Mouse (Mus musculus): ENCODE results near the gene Cntnap5a.
"Not testable (repeated sequence)": the region's sequence is repeated elsewhere in the genome, so short reads cannot be mapped to it uniquely, and the experiment has no call there.

DNA sequence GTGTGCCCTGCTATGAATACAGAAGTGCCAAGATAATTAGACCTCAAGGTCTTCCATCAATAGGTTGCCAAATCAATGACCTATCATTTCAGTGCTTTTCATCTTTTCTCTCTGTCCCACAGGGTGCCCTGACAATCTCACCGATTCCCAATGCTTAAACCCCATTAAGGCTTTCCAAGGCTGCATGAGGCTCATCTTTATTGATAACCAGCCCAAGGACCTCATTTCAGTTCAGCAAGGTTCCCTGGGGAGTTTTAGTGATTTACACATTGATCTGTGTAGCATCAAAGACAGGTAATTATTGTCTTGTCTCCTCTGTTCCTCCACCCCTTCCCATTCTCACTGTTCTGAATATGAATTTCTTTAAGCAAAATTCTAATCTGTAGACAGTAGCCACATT, 503.6 kb downstream of the Cntnap5a start:
- not testable (repeated sequence) for TF ChIP-seq POLR2A (IDR thresholded peaks at IDR 0.05; ENCODE audit: borderline replicate concordance, extremely low read depth, insufficient read depth, insufficient read length, poor library complexity, severe bottlenecking); CTCF (IDR thresholded peaks at IDR 0.05; ENCODE audit: borderline replicate concordance, extremely low read depth, insufficient read depth, insufficient read length)
